Mouse (Mus musculus) C2C12 (cell line): ENCODE results near the gene BC030870. TPM values are rescaled to one million over a fixed set of nuclear protein-coding genes. Genes with fewer than 3 reads are reported as not detected.

Experiments
- H3K27me3 ChIP-seq: one replicate; pipeline ENCODE4 v1.6.1; 2011; ENCODE audit not compliant: control insufficient read depth, insufficient read depth, insufficient read length
- H3K36me3 ChIP-seq: one replicate; pipeline ENCODE4 v1.6.1; 2011; ENCODE audit not compliant: control insufficient read depth, insufficient read depth
- H3K4me3 ChIP-seq: one replicate; pipeline ENCODE4 v1.5.1; 2011; ENCODE audit warnings: mild to moderate bottlenecking, control low read depth; ENCODE audit not compliant: poor library complexity, insufficient read depth, severe bottlenecking
- H3K79me2 ChIP-seq: one replicate; pipeline ENCODE4 v1.6.1; 2011; ENCODE audit not compliant: control insufficient read depth, insufficient read depth
- H3K79me3 ChIP-seq: one replicate; pipeline ENCODE4 v1.6.1; 2011; ENCODE audit warnings: low read depth, control low read depth
- H3ac ChIP-seq: one replicate; pipeline ENCODE3; 2011; ENCODE audit warnings: low read depth; ENCODE audit not compliant: control insufficient read depth, insufficient read length
- CEBPB ChIP-seq: IDR thresholded peaks from one replicate; pipeline ENCODE4 v1.6.1; 2011; ENCODE audit warnings: low read depth, mild to moderate bottlenecking, control low read depth, moderate library complexity
- CTCF ChIP-seq: IDR thresholded peaks from one replicate; pipeline ENCODE4 v1.5.1; 2011; ENCODE audit not compliant: control insufficient read depth, insufficient read depth, insufficient read length
- FOSL1 ChIP-seq: IDR thresholded peaks from one replicate; pipeline ENCODE4 v1.8.0; 2011; ENCODE audit warnings: mild to moderate bottlenecking, low read length; ENCODE audit not compliant: poor library complexity, insufficient read depth, severe bottlenecking
- MAX ChIP-seq: IDR thresholded peaks from one replicate; pipeline ENCODE4 v1.6.1; 2011; ENCODE audit warnings: mild to moderate bottlenecking, control low read depth
- MYOD1 ChIP-seq: IDR thresholded peaks from one replicate; pipeline ENCODE4 v1.6.1; 2011; ENCODE audit warnings: low read depth; ENCODE audit not compliant: control insufficient read depth, insufficient read length
- MYOG ChIP-seq: IDR thresholded peaks from one replicate; pipeline ENCODE4 v1.6.1; 2011; ENCODE audit not compliant: control insufficient read depth, insufficient read length; ENCODE audit errors: extremely low read depth
- USF1 ChIP-seq: IDR thresholded peaks from one replicate; pipeline ENCODE4 v1.6.1; 2011; ENCODE audit warnings: low read depth, mild to moderate bottlenecking, control low read depth, moderate library complexity
- polyA plus RNA-seq: library from polyadenylated mRNA; unstranded; fragments of >200 nt; fragmentation: generic; extraction: Trizol; gene quantifications from one replicate; pipeline ENCODE4 v1.2.1, GENCODE M21; 2012; ENCODE audit warnings: missing spikeins

The BC030870 gene
- polyA plus RNA-seq, 1 experiment = not detected

DNA sequence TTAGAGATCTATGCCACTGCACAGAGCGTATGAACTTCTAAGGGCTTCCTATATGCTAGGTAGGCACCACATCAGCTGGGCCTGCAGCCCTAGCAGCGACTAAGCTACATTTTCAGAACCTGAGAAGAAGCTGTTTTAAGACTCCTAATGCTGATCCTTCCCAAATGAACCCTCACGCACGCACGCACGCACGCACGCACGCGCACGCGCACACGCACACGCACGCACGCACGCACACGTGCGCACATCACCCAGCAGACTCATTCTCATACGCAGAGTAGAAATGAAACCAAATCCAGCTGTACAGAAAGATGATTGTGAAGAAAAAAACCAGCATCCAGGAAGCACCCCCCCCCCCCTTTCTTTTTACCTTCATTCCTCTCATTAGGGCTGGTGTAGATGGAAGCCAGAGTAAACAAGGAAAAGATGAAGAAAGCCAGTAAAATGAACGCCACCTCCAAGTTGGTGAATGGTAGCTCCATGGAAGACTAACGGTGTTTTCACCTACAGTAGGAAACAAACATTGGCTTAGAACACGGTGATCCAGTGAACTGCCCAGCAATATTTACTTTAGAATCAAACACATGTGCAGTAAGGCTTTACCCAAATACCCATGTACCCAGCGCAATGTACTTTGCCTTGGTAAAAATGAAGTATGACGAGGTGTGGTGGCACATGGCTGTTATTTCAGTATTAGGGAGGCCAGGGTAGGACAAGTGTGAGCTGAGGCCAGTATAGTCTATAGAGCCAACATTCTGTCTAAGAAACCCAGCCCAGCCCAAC lies 21.2 kb downstream of the BC030870 start:
- H3K4me3 ChIP-seq = no peak overlapping the region
- no peaks in the 10 kb centered on the region for H3K27me3 ChIP-seq
- H3K79me3 ChIP-seq = no peaks in the 10 kb centered on the region
- no peaks in the 10 kb centered on the region for H3K36me3 ChIP-seq
- H3K79me2 ChIP-seq = no peaks in the 10 kb centered on the region
- TF ChIP-seq MAX (no peak), MYOG (no peak), MYOD1 (no peak), FOSL1 (no peak), CEBPB (no peak), USF1 (no peak), CTCF (no peak)
- H3ac ChIP-seq = no peak overlapping the region

DNA sequence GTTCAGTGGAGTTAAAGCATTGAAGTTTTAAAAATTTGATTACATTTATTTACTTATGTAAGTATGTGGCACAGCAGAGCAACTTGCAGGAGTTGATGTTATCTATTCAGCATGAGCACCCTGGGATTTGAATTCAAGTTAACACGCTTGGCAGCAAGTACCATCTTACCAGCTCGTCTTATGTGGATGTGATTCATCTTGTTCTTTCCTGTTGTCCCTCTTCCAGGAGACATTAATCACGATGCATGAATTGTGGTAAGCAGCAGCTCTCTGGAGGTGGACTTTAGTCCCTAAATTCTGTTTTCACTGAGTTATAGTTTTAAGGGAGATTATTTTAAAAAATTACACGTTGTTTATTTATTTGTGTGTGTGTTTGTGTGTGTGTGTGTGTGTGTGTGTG lies 25.3 kb downstream of the BC030870 start:
- no peak overlapping the region for H3K4me3 ChIP-seq
- no peaks in the 10 kb centered on the region for H3K79me3 ChIP-seq
- H3K36me3 ChIP-seq = no peaks in the 10 kb centered on the region
- TF ChIP-seq MYOD1 (no peak), FOSL1 (no peak), USF1 (no peak), MAX (no peak), CTCF (no peak), CEBPB (no peak), MYOG (no peak)
- H3K79me2 ChIP-seq = no peaks in the 10 kb centered on the region
- H3K27me3 ChIP-seq = no peaks in the 10 kb centered on the region
- H3ac ChIP-seq = no peak overlapping the region

DNA sequence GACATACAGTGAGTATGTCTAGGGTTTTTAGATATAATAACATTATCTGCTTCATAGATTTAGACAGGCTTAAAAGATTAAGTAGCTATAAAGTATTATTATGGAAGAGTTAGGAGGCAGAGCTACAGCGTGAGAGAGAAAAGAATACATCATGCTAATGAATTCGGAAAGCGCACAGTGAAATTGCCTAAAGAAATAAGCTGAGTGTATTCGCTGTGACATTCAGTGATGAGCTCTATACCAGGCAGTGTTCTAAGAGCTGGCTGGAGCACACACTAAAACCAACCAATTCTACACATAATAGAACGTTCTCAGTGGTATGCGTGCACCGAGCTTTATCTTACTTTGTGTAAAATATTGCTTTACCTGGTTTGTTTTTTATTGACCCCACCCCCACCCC lies 25.7 kb downstream of the BC030870 start:
- TF ChIP-seq USF1 = no peak
- TF ChIP-seq FOSL1 = no peak
- TF ChIP-seq CEBPB = no peak
- TF ChIP-seq MYOG = no peak
- TF ChIP-seq CTCF = no peak
- no peak for TF ChIP-seq MYOD1
- no peak for TF ChIP-seq MAX
- Histone ChIP-seq H3ac (no peak overlapping the region), H3K4me3 (no peak overlapping the region), H3K36me3 (no peaks in the 10 kb centered on the region), H3K79me3 (no peaks in the 10 kb centered on the region), H3K27me3 (no peaks in the 10 kb centered on the region), H3K79me2 (no peaks in the 10 kb centered on the region)

DNA sequence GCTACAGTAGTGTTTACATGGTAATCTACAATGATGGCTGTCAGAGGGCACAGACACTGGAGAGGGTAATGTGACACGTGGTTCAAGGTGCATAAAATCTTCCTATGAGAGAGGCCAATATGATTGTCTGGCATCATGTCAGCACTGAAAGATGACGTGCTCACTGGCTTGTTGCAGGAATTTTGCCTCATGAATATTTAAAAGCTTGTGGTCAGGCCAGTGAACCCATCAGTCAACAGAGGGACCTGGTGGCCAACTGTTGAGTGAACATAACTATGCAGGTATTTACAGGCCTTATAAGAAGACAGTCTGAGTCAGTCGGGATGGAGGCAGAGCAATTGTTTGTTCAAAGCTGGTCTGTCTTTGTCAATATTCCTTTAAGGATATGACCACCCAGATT lies 29.6 kb downstream of the BC030870 start:
- H3K4me3 ChIP-seq = no peak overlapping the region
- no peaks in the 10 kb centered on the region for H3K27me3 ChIP-seq
- no peaks in the 10 kb centered on the region for H3K79me2 ChIP-seq
- TF ChIP-seq CEBPB = no peak
- no peak for TF ChIP-seq MYOD1
- TF ChIP-seq USF1 = no peak
- TF ChIP-seq CTCF = no peak
- TF ChIP-seq MYOG = no peak
- no peak for TF ChIP-seq FOSL1
- TF ChIP-seq MAX = no peak
- H3ac ChIP-seq = no peak overlapping the region
- H3K79me3 ChIP-seq = no peaks in the 10 kb centered on the region
- H3K36me3 ChIP-seq = no peaks in the 10 kb centered on the region

DNA sequence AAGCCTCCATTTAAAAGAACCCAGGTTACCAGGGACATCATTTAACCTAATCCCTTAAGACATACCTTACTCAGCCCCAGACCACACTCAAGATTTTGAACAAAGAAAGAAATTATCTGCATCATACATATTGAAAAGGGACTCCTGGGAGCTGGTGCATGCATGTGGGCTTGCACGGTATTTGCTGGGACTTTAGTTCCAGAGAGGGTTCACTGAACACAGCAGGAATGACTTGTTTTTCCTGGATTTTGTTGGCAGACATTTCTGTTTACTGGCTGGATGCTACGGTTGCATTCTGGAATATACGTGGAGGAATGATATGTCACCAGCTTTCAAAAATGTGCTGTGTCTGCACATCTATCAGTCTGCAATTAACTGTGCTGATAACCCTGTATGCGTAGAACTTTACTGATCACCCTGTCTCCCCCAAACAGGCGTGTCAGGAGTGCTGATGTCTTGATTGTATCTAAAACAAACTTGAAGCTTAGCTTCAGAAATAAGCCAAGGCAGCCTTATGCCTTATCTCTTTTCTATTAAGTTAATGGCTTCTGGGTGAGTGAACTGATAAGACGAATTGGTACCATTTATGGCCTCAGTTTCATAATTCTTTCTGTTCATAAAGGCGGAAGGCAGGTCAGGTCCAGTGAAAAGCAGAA lies 31.5 kb downstream of the BC030870 start:
- H3K27me3 ChIP-seq = no peaks in the 10 kb centered on the region
- no peaks in the 10 kb centered on the region for H3K36me3 ChIP-seq
- TF ChIP-seq FOSL1 (no peak), CEBPB (no peak), USF1 (no peak), MAX (no peak), MYOD1 (no peak), CTCF (no peak), MYOG (no peak)
- H3ac ChIP-seq = no peak overlapping the region
- no peak overlapping the region for H3K4me3 ChIP-seq
- no peaks in the 10 kb centered on the region for H3K79me3 ChIP-seq
- H3K79me2 ChIP-seq = no peaks in the 10 kb centered on the region

DNA sequence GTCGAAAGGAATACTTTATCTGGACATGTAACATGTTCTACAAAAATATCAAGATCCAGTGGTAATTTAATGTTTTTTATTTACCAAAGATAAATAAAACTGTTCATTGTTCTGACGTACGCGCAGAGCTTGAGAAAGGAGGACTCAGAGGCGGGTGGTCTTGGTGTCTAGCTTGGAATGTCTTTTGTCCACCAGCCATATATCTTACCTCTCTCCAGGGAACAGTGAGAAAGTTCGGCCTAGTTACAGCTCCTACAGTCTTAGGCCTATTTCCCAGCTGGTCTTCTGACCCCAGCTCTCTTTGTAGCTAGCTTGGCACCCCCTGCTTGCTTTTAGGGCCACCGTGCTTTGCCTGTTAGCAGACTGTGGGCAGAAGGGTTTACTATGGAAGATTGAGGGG lies 39.6 kb downstream of the BC030870 start:
- no peaks in the 10 kb centered on the region for H3K79me3 ChIP-seq
- TF ChIP-seq MAX (no peak), FOSL1 (no peak), CEBPB (no peak), MYOD1 (no peak), USF1 (no peak), MYOG (no peak), CTCF (no peak)
- no peaks in the 10 kb centered on the region for H3K79me2 ChIP-seq
- no peaks in the 10 kb centered on the region for H3K27me3 ChIP-seq
- no peak overlapping the region for H3K4me3 ChIP-seq
- H3ac ChIP-seq = no peak overlapping the region
- H3K36me3 ChIP-seq = no peaks in the 10 kb centered on the region
